Mouse (Mus musculus) Patski (cell line): Measurements from ENCODE around the gene Car5a. TPM values are rescaled to one million over a fixed set of nuclear protein-coding genes. Genes with fewer than 3 reads are reported as not detected.

Experiments
- ATAC-seq: fragments of 100-300 bp; one replicate; pipeline ENCODE4 v1.8.0; 2021
- CTCF ChIA-PET: fragments of 350-600 bp; sonication (Branson Sonifier 250); formaldehyde crosslinking; loops from one replicate; lab custom pipeline; 2022; ENCODE audit warnings: inconsistent platforms; lab: Charles Lee
- POLR2A ChIA-PET: fragments of 350-600 bp; sonication (Branson Sonifier 250); formaldehyde crosslinking; loops from one replicate; lab custom pipeline; 2022; ENCODE audit warnings: antibody characterized with exemption, inconsistent platforms; lab: Charles Lee
- DNase-seq: peaks from one replicate; pipeline ENCODE4 v3.0.0-alpha.2; 2011; ENCODE audit warnings: low read depth, low spot score
- H3K27me3 ChIP-seq: fragments of 371-371 bp; one replicate; pipeline ENCODE4 v1.5.1; 2021
- CTCF ChIP-seq: fragments of 100-300 bp; IDR thresholded peaks from one replicate; pipeline ENCODE4 v1.5.1; 2021
- in situ Hi-C: fragments of 300-500 bp; cut with MboI; formaldehyde crosslinking; loops from 3 replicates; pipeline ENCODE4 v1.11.1; 2018; ENCODE audit warnings: low pct_unique_long_range_greater_than_20kb, mixed read lengths
- polyA plus RNA-seq: library from polyadenylated mRNA; unstranded; gene quantifications from one replicate; pipeline ENCODE4 v1.2.3, GENCODE M21; 2021

Car5a gene
- polyA plus RNA-seq, 1 experiment from 2014 or later, result not detected

GRCm38 (mm10) chr8:121877828-121878480 is 66.8 kb downstream of the Car5a start:
- in situ Hi-C loops, result no loop called here
- no peak for ATAC-seq
- no peak for DNase-seq
- POLR2A ChIA-PET, result interaction anchor here (0.7 to 1.6 kb wide), 3 partner anchors 18 to 31 kb away, joined by 3 to 5 read pairs (median 3); no protein-coding TSS in a partner anchor
- no peak for TF ChIP-seq CTCF
- H3K27me3 ChIP-seq, result no peaks in the 10 kb centered on the region
- CTCF ChIA-PET, result interaction anchor here (1.4 to 7.5 kb wide), 4 partner anchors 27 to 57 kb away, joined by 3 to 51 read pairs (median 12); partner anchors contain the start of gene Slc7a5

- POLR2A ChIA-PET, result interaction anchor here (0.8 to 1.6 kb wide), 3 partner anchors 25 to 32 kb away, joined by 3 to 5 read pairs (median 3); no protein-coding TSS in a partner anchor
- DNase-seq (no peak), ATAC-seq (no peak)
Measured at GRCm38 (mm10) chr8:121877212-121877611, 67.5 kb downstream of the Car5a start.

GRCm38 (mm10) chr8:121875517-121875916 is 69.2 kb downstream of the Car5a start:
- in situ Hi-C loops, result no loop called here
- DNase-seq, result no peak
- POLR2A ChIA-PET, result interaction anchor here (0.6 to 1.3 kb wide), 3 partner anchors 33 to 71 kb away, joined by 3 read pairs; no protein-coding TSS in a partner anchor
- ATAC-seq, result no peak
- CTCF ChIA-PET, result interaction anchor here (1.1 to 7.5 kb wide), 6 partner anchors 12 to 59 kb away, joined by 3 to 51 read pairs (median 8); partner anchors contain the start of gene Slc7a5
- no peaks in the 10 kb centered on the region for H3K27me3 ChIP-seq
- TF ChIP-seq CTCF, result no peak

More at GRCm38 (mm10) chr8:121877212-121877611, 67.5 kb downstream of the Car5a start:
- TF ChIP-seq CTCF, result no peak
- in situ Hi-C loops, result no loop called here
- H3K27me3 ChIP-seq, result no peaks in the 10 kb centered on the region
- CTCF ChIA-PET, result interaction anchor here (1.1 to 7.5 kb wide), 5 partner anchors 12 to 32 kb away, joined by 3 to 51 read pairs (median 5); partner anchors contain the start of gene Slc7a5

- CTCF ChIA-PET, result interaction anchor here (1.1 to 7.5 kb wide), 7 partner anchors 12 to 60 kb away, joined by 3 to 51 read pairs (median 5); partner anchors contain the start of gene Slc7a5
- POLR2A ChIA-PET, result interaction anchor here (1.3 kb wide), 1 partner anchor 33 kb away, joined by 3 read pairs; no protein-coding TSS in a partner anchor
- in situ Hi-C loops, result no loop called here
Measured at GRCm38 (mm10) chr8:121875045-121875444, 69.7 kb downstream of the Car5a start.

GRCm38 (mm10) chr8:121874031-121874430 is 70.7 kb downstream of the Car5a start:
- ChIA-PET POLR2A (interaction anchor here (0.6 to 2.0 kb wide), 3 partner anchors 23 to 67 kb away, joined by 4 to 6 read pairs (median 5); no protein-coding TSS in a partner anchor), CTCF (interaction anchor here (1.1 to 7.5 kb wide), 5 partner anchors 15 to 35 kb away, joined by 3 to 51 read pairs (median 12); partner anchors contain the start of gene Slc7a5)
- no peak for TF ChIP-seq CTCF
- H3K27me3 ChIP-seq, result no peaks in the 10 kb centered on the region
- in situ Hi-C loops, result no loop called here
- no peak for ATAC-seq
- no peak for DNase-seq

More at GRCm38 (mm10) chr8:121875045-121875444, 69.7 kb downstream of the Car5a start:
- DNase-seq (no peak), ATAC-seq (no peak)
- TF ChIP-seq CTCF, result no peak
- H3K27me3 ChIP-seq, result no peaks in the 10 kb centered on the region

GRCm38 (mm10) chr8:121871833-121872440 is 72.8 kb downstream of the Car5a start:
- POLR2A ChIA-PET, result interaction anchor here (0.8 to 1.0 kb wide), 2 partner anchors 14 to 22 kb away, joined by 3 to 4 read pairs; no protein-coding TSS in a partner anchor
- no peaks in the 10 kb centered on the region for H3K27me3 ChIP-seq
- no peak for DNase-seq
- CTCF ChIA-PET, result interaction anchor here (0.8 to 7.5 kb wide), 5 partner anchors 10 to 39 kb away, joined by 4 to 51 read pairs (median 5); partner anchors contain the start of gene Slc7a5
- in situ Hi-C loops, result no loop called here
- no peak for TF ChIP-seq CTCF
- ATAC-seq, result peak; percentile 19

GRCm38 (mm10) chr8:121870190-121870589 is 74.5 kb downstream of the Car5a start:
- ATAC-seq (no peak), DNase-seq (no peak)
- no peaks in the 10 kb centered on the region for H3K27me3 ChIP-seq
- CTCF ChIA-PET, result interaction anchor here (5.5 kb wide), 1 partner anchor 18 kb away, joined by 37 read pairs; no protein-coding TSS in a partner anchor
- in situ Hi-C loops, result no loop called here
- POLR2A ChIA-PET, result no interaction called here
- TF ChIP-seq CTCF, result no peak

- no peaks in the 10 kb centered on the region for H3K27me3 ChIP-seq
- no peak for DNase-seq
- no peak for ATAC-seq
- POLR2A ChIA-PET, result no interaction called here
- no peak for TF ChIP-seq CTCF
- CTCF ChIA-PET, result interaction anchor here (1.2 to 5.5 kb wide), 4 partner anchors 11 to 41 kb away, joined by 3 to 37 read pairs (median 4); no protein-coding TSS in a partner anchor
- in situ Hi-C loops, result no loop called here
Measured at GRCm38 (mm10) chr8:121868896-121869295, 75.8 kb downstream of the Car5a start.

GRCm38 (mm10) chr8:121868196-121868595 is 76.5 kb downstream of the Car5a start:
- TF ChIP-seq CTCF, result no peak
- in situ Hi-C loops, result no loop called here
- DNase-seq, result no peak
- ChIA-PET CTCF (interaction anchor here (1.2 to 5.5 kb wide), 3 partner anchors 16 to 42 kb away, joined by 3 to 37 read pairs (median 5); no protein-coding TSS in a partner anchor), POLR2A (interaction anchor here (0.7 kb wide), 1 partner anchor 38 kb away, joined by 3 read pairs; no protein-coding TSS in a partner anchor)
- ATAC-seq, result no peak
- no peaks in the 10 kb centered on the region for H3K27me3 ChIP-seq

Other genes starting within 250 kb of the Car5a start
- gene Jph3, start 215.3 kb downstream of the Car5a start, polyA plus RNA-seq, result 0.04 TPM
- 39.5 TPM for gene Klhdc4, start 115.3 kb downstream of the Car5a start, polyA plus RNA-seq
- gene Slc7a5, start 37.2 kb downstream of the Car5a start, polyA plus RNA-seq, result 164 TPM
- 45.2 TPM for gene Banp, start 4.8 kb upstream of the Car5a start, polyA plus RNA-seq